Mouse (Mus musculus) cerebellum, adult 2 months (tissue): ENCODE results near the gene Smtnl2. TPM values are rescaled to one million over a fixed set of nuclear protein-coding genes. Genes with fewer than 3 reads are reported as not detected.

Source experiments
- DNase-seq, 2 experiments: peaks; one replicate each; pipeline ENCODE4 v3.0.0; 2021
- H3K27ac ChIP-seq: fragments of 200-500 bp; 2 replicates; pipeline ENCODE4 v1.5.1; 2012; ENCODE audit warnings: low read length, control low read depth, inconsistent platforms; ENCODE audit not compliant: insufficient read depth
- H3K27me3 ChIP-seq: fragments of 200-500 bp; 2 replicates; pipeline ENCODE4 v1.6.1; 2012; ENCODE audit warnings: inconsistent platforms, mild to moderate bottlenecking, low read length, moderate library complexity; ENCODE audit not compliant: control insufficient read depth, insufficient read depth
- H3K4me1 ChIP-seq: fragments of 200-500 bp; 2 replicates; pipeline ENCODE4 v1.6.1; 2011; ENCODE audit warnings: low read length; ENCODE audit not compliant: control insufficient read depth, insufficient read depth
- H3K4me3 ChIP-seq: fragments of 200-500 bp; replicated peaks from 2 replicates; pipeline ENCODE3; 2011; ENCODE audit warnings: mild to moderate bottlenecking, low read depth, low read length, control low read depth; ENCODE audit not compliant: insufficient read depth
- CTCF ChIP-seq: fragments of 200-500 bp; IDR thresholded peaks from 2 replicates; pipeline ENCODE4 v1.5.1; 2011; ENCODE audit warnings: low read depth, mild to moderate bottlenecking, control low read depth, low read length, moderate library complexity, borderline replicate concordance; ENCODE audit not compliant: insufficient read depth
- POLR2A ChIP-seq: fragments of 200-500 bp; IDR thresholded peaks from 2 replicates; pipeline ENCODE4 v1.6.1; 2011; ENCODE audit warnings: low read length, control low read depth, borderline replicate concordance; ENCODE audit not compliant: insufficient read depth
- WGBS: fragments of 180-500 bp; shearing (Covaris S2); methylation state at CpG from one replicate; pipeline ENCODE4 v1.1.7; 2018; 5-methylcytosine and 5-hydroxymethylcytosine counted together
- polyA plus RNA-seq: library from polyadenylated mRNA; depleted of rRNA; stranded (reverse); fragments of >200 nt; gene quantifications from 2 replicates; pipeline ENCODE4 v1.2.3, GENCODE M21; 2012

Smtnl2 gene
- polyA plus RNA-seq, 1 experiment, result 1.6 TPM

DNA sequence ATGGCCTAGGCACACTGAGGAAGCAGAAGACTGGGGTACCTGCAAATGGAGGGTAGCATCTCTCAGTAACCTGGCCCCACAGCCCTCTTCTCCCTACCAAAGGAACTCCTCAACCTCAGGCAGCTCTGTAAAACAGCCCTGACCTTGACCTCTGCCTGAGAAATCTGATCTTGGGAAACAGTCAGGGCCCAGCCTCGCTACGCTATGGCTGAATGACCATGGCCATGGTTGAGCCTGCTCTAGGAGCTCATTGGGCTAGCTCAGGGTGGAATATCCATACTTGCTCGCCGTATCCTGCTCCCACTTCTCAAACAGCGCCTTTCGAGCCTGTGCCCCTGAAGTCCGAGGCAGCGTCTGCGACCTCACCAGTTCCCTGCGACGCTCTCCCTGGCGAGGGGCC lies 10.4 kb downstream of the Smtnl2 start:
- no peak for TF ChIP-seq POLR2A
- no peak for TF ChIP-seq CTCF
- no peak for DNase-seq
- no peaks in the 10 kb centered on the region for H3K4me1 ChIP-seq
- no peak overlapping the region for H3K4me3 ChIP-seq
- 94% methylated on average over 12 of the region's 12 CpGs for WGBS
- no peaks in the 10 kb centered on the region for H3K27me3 ChIP-seq
- no peak overlapping the region for H3K27ac ChIP-seq

DNA sequence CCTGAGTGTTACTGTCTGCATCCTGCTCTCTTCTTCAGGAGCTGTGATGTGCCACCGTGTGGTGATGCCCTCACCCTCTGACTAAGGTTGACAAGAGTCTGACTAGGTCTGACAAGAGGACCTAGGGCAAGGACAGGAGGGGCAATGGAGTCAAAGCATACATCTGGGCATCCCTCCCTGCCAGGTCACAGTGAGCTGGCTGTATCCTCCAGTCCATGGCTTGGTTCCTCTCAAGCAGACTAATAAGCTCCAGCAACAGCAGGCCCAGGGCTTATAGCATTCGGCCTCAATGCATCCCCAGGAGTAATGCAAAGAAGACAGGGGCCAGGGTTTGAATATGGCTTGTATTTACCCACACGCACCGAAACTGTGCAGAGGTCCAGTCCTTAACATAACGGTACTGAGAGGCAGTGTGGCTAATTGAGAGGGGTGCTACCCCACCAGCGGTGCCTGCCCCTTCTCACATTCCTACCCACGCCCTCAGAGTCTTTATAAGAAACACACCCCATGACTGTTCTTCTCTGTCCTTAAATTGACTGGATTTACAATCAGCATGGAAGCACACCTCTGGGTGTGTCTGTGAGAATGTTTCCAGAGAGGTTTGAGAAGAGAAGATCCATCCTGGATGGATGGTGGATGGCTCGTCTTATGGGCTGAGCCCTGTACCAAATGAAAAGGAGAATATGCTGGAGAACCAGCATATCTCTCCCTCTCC lies 13.5 kb downstream of the Smtnl2 start:
- no peak for DNase-seq
- H3K4me3 ChIP-seq, result no peak overlapping the region
- H3K27me3 ChIP-seq, result no peaks in the 10 kb centered on the region
- no peaks in the 10 kb centered on the region for H3K4me1 ChIP-seq
- no peak overlapping the region for H3K27ac ChIP-seq
- WGBS, result 76% methylated on average over 8 of the region's 8 CpGs
- TF ChIP-seq CTCF (no peak), POLR2A (no peak)

DNA sequence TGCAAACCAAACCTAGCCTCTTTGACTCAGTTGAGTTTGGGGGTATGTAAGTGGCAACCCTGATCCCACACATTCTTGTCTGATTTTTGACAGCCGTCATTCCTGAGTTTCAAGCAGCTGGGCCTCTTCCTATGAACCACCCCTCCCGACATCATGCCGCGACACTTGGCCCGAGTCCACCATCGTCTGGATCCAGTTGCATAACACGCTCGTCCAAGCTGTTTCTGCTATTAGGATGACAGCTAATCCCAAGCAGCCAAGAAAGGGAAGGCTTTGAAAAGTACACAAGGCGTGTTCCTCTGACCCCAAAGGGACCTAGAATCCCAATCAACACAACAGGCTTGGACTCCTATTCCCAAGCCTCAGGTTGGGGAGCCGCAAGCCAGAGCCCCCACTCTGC lies 14.4 kb downstream of the Smtnl2 start:
- no peak for DNase-seq
- H3K4me1 ChIP-seq, result no peaks in the 10 kb centered on the region
- H3K27me3 ChIP-seq, result no peaks in the 10 kb centered on the region
- no peak overlapping the region for H3K4me3 ChIP-seq
- H3K27ac ChIP-seq, result no peak overlapping the region
- WGBS, result 23% methylated on average over 10 of the region's 10 CpGs
- TF ChIP-seq POLR2A (no peak), CTCF (no peak)

- DNase-seq, result no peak
- no peaks in the 10 kb centered on the region for H3K27me3 ChIP-seq
- H3K4me1 ChIP-seq, result no peaks in the 10 kb centered on the region
- no peak overlapping the region for H3K27ac ChIP-seq
- WGBS, result 54% methylated on average over 7 of the region's 7 CpGs
- H3K4me3 ChIP-seq, result no peak overlapping the region
- TF ChIP-seq POLR2A (no peak), CTCF (no peak)
Measured at GRCm38 (mm10) chr11:72396621-72397020, 14.9 kb downstream of the Smtnl2 start.

DNA sequence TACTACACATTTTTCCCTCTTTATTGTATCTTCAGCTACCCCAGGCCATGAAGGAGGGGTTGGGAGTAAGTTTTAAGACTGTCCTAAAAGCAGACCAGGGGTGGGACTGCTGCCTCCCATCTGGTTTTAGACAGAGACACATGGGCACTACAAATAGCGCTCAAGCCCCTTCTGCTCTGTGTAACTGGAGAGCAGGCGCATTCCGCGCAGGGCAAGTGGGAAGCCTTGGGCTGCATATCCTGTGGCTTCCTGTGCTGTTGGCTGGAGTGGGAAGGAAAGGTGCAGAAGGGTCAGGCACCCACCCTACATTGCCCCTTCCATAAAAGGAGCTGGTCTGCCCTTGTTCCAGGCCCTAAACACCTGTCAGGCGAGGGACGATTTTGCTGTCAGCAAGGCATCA lies 15.9 kb downstream of the Smtnl2 start:
- TF ChIP-seq CTCF, result no peak
- TF ChIP-seq POLR2A, result no peak
- Histone ChIP-seq H3K27ac (no peak overlapping the region), H3K27me3 (no peaks in the 10 kb centered on the region), H3K4me3 (no peak overlapping the region), H3K4me1 (no peaks in the 10 kb centered on the region)
- DNase-seq, result no peak
- whole genome bisulfite sequencing, result 81% methylated on average over 6 of the region's 6 CpGs

GRCm38 (mm10) chr11:72394694-72395093 lies 16.8 kb downstream of the Smtnl2 start:
- WGBS, result 91% methylated on average over 2 of the region's 2 CpGs

GRCm38 (mm10) chr11:72393669-72394068 lies 17.8 kb downstream of the Smtnl2 start:
- H3K4me1 ChIP-seq, result no peaks in the 10 kb centered on the region
- DNase-seq, result no peak
- no peak overlapping the region for H3K4me3 ChIP-seq
- 9% methylated on average over 5 of the region's 5 CpGs for WGBS
- no peak overlapping the region for H3K27ac ChIP-seq
- H3K27me3 ChIP-seq, result no peaks in the 10 kb centered on the region
- no peak for TF ChIP-seq CTCF
- no peak for TF ChIP-seq POLR2A

More at GRCm38 (mm10) chr11:72394694-72395093, 16.8 kb downstream of the Smtnl2 start:
- no peak for DNase-seq
- no peak overlapping the region for H3K27ac ChIP-seq
- H3K4me3 ChIP-seq, result no peak overlapping the region
- no peak for TF ChIP-seq POLR2A
- no peak for TF ChIP-seq CTCF
- H3K27me3 ChIP-seq, result no peaks in the 10 kb centered on the region
- H3K4me1 ChIP-seq, result no peaks in the 10 kb centered on the region

DNA sequence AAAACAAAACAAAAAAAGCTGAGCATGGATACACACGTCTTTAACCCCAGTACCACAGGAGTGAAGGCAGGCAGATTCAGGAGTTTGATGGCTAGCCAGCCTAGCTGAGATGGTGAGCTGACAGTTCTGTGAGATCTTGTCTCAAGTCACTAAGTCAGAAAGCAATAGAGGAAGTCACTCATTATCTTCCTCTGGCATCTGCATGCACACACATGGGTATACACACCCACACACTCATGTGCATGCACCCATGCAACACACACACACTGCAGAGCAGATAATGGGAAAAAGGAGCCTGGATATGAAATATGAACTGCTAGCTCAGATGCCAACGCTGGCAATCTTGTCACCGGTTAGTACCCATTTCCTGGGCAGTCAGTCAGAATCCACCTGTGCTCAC lies 18.3 kb downstream of the Smtnl2 start:
- WGBS, result 22% methylated on average over 3 of the region's 3 CpGs
- no peak for DNase-seq
- no peak overlapping the region for H3K4me3 ChIP-seq
- H3K4me1 ChIP-seq, result no peaks in the 10 kb centered on the region
- TF ChIP-seq POLR2A (no peak), CTCF (no peak)
- H3K27me3 ChIP-seq, result no peaks in the 10 kb centered on the region
- H3K27ac ChIP-seq, result no peak overlapping the region

- Histone ChIP-seq H3K4me1 (no peaks in the 10 kb centered on the region), H3K27ac (no peak overlapping the region), H3K4me3 (no peak overlapping the region), H3K27me3 (no peaks in the 10 kb centered on the region)
- DNase-seq, result no peak
- TF ChIP-seq CTCF, result no peak
- TF ChIP-seq POLR2A, result no peak
- WGBS, result 90% methylated on average over 13 of the region's 13 CpGs
Measured at GRCm38 (mm10) chr11:72391181-72391580, 20.3 kb downstream of the Smtnl2 start.
